Mouse (Mus musculus) E14TG2a.4 (cell line): Measurements from ENCODE around the gene Mms19.

Experiments
- CTCF ChIP-seq: conservative IDR thresholded peaks from 2 replicates; pipeline ENCODE4 v1.5.1; 2014; ENCODE audit warnings: low read length
- NANOG ChIP-seq: IDR thresholded peaks from 2 replicates; pipeline ENCODE4 v1.6.1; 2014; ENCODE audit warnings: borderline replicate concordance, low read length, mixed read lengths

GRCm38 (mm10) chr19:42016840-42017239 lies 35.9 kb upstream of the Mms19 start:
- TF ChIP-seq NANOG (no peak), CTCF (no peak)
